Comparison of ENCODE assay signal across 8 mouse cellular contexts in the genomic region with DNA sequence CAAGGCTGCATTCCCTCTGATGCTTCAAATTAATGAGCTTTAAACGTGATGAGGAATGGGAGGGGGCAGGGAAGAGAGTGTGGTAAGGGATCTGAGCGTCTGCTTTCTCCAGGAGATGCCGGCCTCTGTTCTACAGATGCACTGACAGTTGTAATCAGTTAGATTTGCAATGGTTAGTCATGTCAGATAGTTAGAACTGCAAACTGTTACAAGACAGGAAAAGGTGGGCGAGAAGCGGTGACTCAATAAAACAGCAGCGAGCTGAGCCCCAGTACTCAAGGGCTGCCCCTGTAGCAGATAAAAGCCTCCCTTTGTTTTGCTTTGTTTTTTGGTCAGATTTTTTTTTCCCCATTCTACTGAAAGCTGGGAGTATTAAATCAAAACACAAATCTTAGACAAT. TPM values are rescaled to one million over a fixed set of nuclear protein-coding genes. Genes with fewer than 3 reads are reported as not detected.
DNase-seq lines count a peak whose midpoint lies in the region; ATAC-seq lines count a peak whose summit lies in the region.
"Had no signal": no experiment of that assay in that cellular context is flagged by ENCODE, and none has a peak within 500 bp of the region (broad histone marks: within the 10 kb centered on the region; RNA-seq: fewer than 3 reads in every experiment).

No protein-coding gene starts in this region.

- ATAC-seq in megakaryocyte, adult 5-6 weeks (ENCODE audit: poor library complexity, severe bottlenecking): peak; percentile 32; the same call in 1 of the 2 replicates

- peak; percentile 27 to 29 for DNase-seq in layer of hippocampus, adult 8-10 months (ENCODE audit: low spot score in 2 of 2)
- no peak for DNase-seq in layer of hippocampus, postnatal 14 days (ENCODE audit: low spot score in 2 of 2)
- DNase-seq in CD4-positive helper T cell, adult 2 months (ENCODE audit: low read depth, low spot score): peak; percentile 65
- DNase-seq in NIH3T3 (ENCODE audit: low read depth): peak; percentile 76
- DNase-seq in cerebellum, adult 11 months: no peak
- DNase-seq in kidney, adult 9 months: no peak
- DNase-seq: kidney, postnatal 4 days had no signal

RNA-seq across cellular contexts. Expression of gene Supt3, which starts 58.9 kb away (rescaled TPM):
- total RNA-seq in layer of hippocampus, adult 8-10 months (2022): 10 to 100 TPM; 15.4 to 17.6 (median 16.1) TPM
- total RNA-seq in layer of hippocampus, postnatal 14 days (2021): 10 to 100 TPM; 13.1 to 13.7 TPM
- 18.0 and 18.9 TPM in 2 replicates for total RNA-seq in megakaryocyte, adult 5-6 weeks (2015)
- total RNA-seq in megakaryocyte, adult 5-6 weeks (2017): 7.8 and 9.8 TPM in 2 replicates

Comparison
In these comparisons a context has a peak if more than half of its experiments do, and no peak if none do; other contexts are left out.
1. DNase-seq: peak in layer of hippocampus, adult 8-10 months (2 of 2), CD4-positive helper T cell, adult 2 months (single experiment) and NIH3T3 (single experiment); none in layer of hippocampus, postnatal 14 days (0 of 2), cerebellum, adult 11 months (single experiment) and kidney, adult 9 months (single experiment).